Mouse (Mus musculus) liver, adult 2 months (tissue): ENCODE measurements around the gene Fam71a. TPM values are rescaled to one million over a fixed set of nuclear protein-coding genes. Genes with fewer than 3 reads are reported as not detected.

Source experiments
- DNase-seq: peaks from one replicate; pipeline ENCODE4 v3.0.0-alpha.2; 2011; ENCODE audit warnings: low read depth, low spot score; ENCODE audit errors: extremely low read depth
- H3K27ac ChIP-seq: fragments of 200-500 bp; replicated peaks from 2 replicates; pipeline ENCODE4 v1.5.1; 2012; ENCODE audit warnings: low read depth, mild to moderate bottlenecking, control low read depth, inconsistent platforms, low read length; ENCODE audit not compliant: insufficient read depth
- H3K27me3 ChIP-seq: fragments of 200-500 bp; 2 replicates; pipeline ENCODE4 v1.6.1; 2012; ENCODE audit warnings: mild to moderate bottlenecking, moderate library complexity, low read length, inconsistent platforms; ENCODE audit not compliant: control insufficient read depth, insufficient read depth
- H3K36me3 ChIP-seq: fragments of 200-500 bp; 2 replicates; pipeline ENCODE4 v1.6.1; 2012; ENCODE audit warnings: low read length, inconsistent platforms; ENCODE audit not compliant: control insufficient read depth, insufficient read depth
- H3K4me1 ChIP-seq: fragments of 200-500 bp; 2 replicates; pipeline ENCODE4 v1.6.1; 2011; ENCODE audit warnings: low read length; ENCODE audit not compliant: control insufficient read depth, insufficient read depth
- H3K4me3 ChIP-seq: fragments of 200-500 bp; 2 replicates; pipeline ENCODE4 v1.5.1; 2011; ENCODE audit warnings: low read depth, mild to moderate bottlenecking, control low read depth, low read length, moderate library complexity; ENCODE audit not compliant: insufficient read depth
- H3K79me2 ChIP-seq: fragments of 200-500 bp; 2 replicates; pipeline ENCODE4 v1.6.1; 2012; ENCODE audit warnings: inconsistent platforms, mild to moderate bottlenecking, low read length, moderate library complexity; ENCODE audit not compliant: control insufficient read depth, insufficient read depth
- H3K9ac ChIP-seq: fragments of 200-500 bp; 2 replicates; pipeline ENCODE4 v1.6.1; 2012; ENCODE audit warnings: low read depth, mild to moderate bottlenecking, control low read depth, inconsistent platforms, low read length
- CTCF ChIP-seq: fragments of 200-500 bp; IDR thresholded peaks from 2 replicates; pipeline ENCODE4 v1.5.1; 2011; ENCODE audit warnings: low read depth, low read length, control low read depth
- POLR2A ChIP-seq: fragments of 200-500 bp; IDR thresholded peaks from 2 replicates; pipeline ENCODE4 v1.6.1; 2011; ENCODE audit warnings: low read length, control low read depth; ENCODE audit not compliant: insufficient read depth; ENCODE audit errors: extremely low read depth
- WGBS: fragments of 180-500 bp; shearing (Covaris S2); methylation state at CpG from one replicate; pipeline ENCODE4 v1.1.7; 2018; 5-methylcytosine and 5-hydroxymethylcytosine counted together
- polyA plus RNA-seq: library from polyadenylated mRNA; depleted of rRNA; stranded (reverse); fragments of >200 nt; gene quantifications from 2 replicates; pipeline ENCODE4 v1.2.3, GENCODE M21; 2012
- total RNA-seq: library from RNA; depleted of rRNA; stranded (reverse); fragments of >200 nt; gene quantifications from 2 replicates; pipeline ENCODE4 v1.2.3, GENCODE M21; 2014

Gene Fam71a
- total and polyA plus RNA-seq, 2 experiments = not detected

- peak overlapping the region; percentile 19; the same call in 1 of the 2 replicates for H3K27ac ChIP-seq
- 0 out of 2 replicates have a peak, but pooled peaks cover 2% of the 10 kb centered on the region for H3K27me3 ChIP-seq
- WGBS = 4% methylated on average over 42 of the region's 42 CpGs
- H3K79me2 ChIP-seq = no peaks in the 10 kb centered on the region
- H3K4me1 ChIP-seq = peaks cover 13% of the 10 kb centered on the region
- H3K36me3 ChIP-seq = no peaks in the 10 kb centered on the region
- peak overlapping the region; percentile 70 for H3K9ac ChIP-seq
- H3K4me3 ChIP-seq = peak overlapping the region; percentile 56; the same call in 1 of the 2 replicates
- peak; percentile 43 for DNase-seq
- no peak for TF ChIP-seq POLR2A
- no peak for TF ChIP-seq CTCF
Observed at GRCm38 (mm10) chr1:191184066-191184815, 19.6 kb upstream of the Fam71a start.

GRCm38 (mm10) chr1:191183163-191184065 lies 18.8 kb upstream of the Fam71a start:
- 0 out of 2 replicates have a peak, but pooled peaks cover 2% of the 10 kb centered on the region for H3K27me3 ChIP-seq
- under 1% methylated on average over 67 of the region's 67 CpGs for WGBS
- DNase-seq = peak; percentile 95
- peak overlapping the region; percentile 87 for H3K9ac ChIP-seq
- H3K79me2 ChIP-seq = no peaks in the 10 kb centered on the region
- H3K27ac ChIP-seq = peak overlapping the region; percentile 68
- no peak for TF ChIP-seq CTCF
- TF ChIP-seq POLR2A = peak; percentile 99
- H3K36me3 ChIP-seq = no peaks in the 10 kb centered on the region
- peaks cover 15% of the 10 kb centered on the region for H3K4me1 ChIP-seq
- peak overlapping the region; percentile 65 for H3K4me3 ChIP-seq

GRCm38 (mm10) chr1:191182431-191183162 lies 18.0 kb upstream of the Fam71a start:
- TF ChIP-seq CTCF = peak; percentile 77
- TF ChIP-seq POLR2A = no peak
- Histone ChIP-seq H3K79me2 (no peaks in the 10 kb centered on the region), H3K9ac (peak overlapping the region; percentile 87), H3K27me3 (0 out of 2 replicates have a peak, but pooled peaks cover 2% of the 10 kb centered on the region), H3K27ac (peak overlapping the region; percentile 68), H3K4me1 (peaks cover 17% of the 10 kb centered on the region), H3K4me3 (peak overlapping the region; percentile 65), H3K36me3 (no peaks in the 10 kb centered on the region)
- WGBS = under 1% methylated on average over 61 of the region's 61 CpGs
- peak; percentile 77 for DNase-seq

- Histone ChIP-seq H3K79me2 (no peaks in the 10 kb centered on the region), H3K4me3 (no peak overlapping the region), H3K9ac (peak overlapping the region; percentile 87; the same call in 1 of the 2 replicates), H3K36me3 (no peaks in the 10 kb centered on the region), H3K27me3 (0 out of 2 replicates have a peak, but pooled peaks cover 2% of the 10 kb centered on the region), H3K4me1 (peaks cover 17% of the 10 kb centered on the region), H3K27ac (no peak overlapping the region)
- TF ChIP-seq POLR2A (no peak), CTCF (no peak)
- WGBS = 54% methylated on average over 12 of the region's 12 CpGs
- no peak for DNase-seq
Observed at GRCm38 (mm10) chr1:191181469-191182259, 17.0 kb upstream of the Fam71a start.

- WGBS = 65% methylated on average over 4 of the region's 4 CpGs
- TF ChIP-seq CTCF = no peak
- no peak for TF ChIP-seq POLR2A
- peak; percentile 22 for DNase-seq
- Histone ChIP-seq H3K4me3 (no peak overlapping the region), H3K79me2 (no peaks in the 10 kb centered on the region), H3K27ac (no peak overlapping the region), H3K9ac (no peak overlapping the region), H3K4me1 (peaks cover 15% of the 10 kb centered on the region), H3K27me3 (0 out of 2 replicates have a peak, but pooled peaks cover 2% of the 10 kb centered on the region), H3K36me3 (no peaks in the 10 kb centered on the region)
Observed at GRCm38 (mm10) chr1:191180397-191180796, 15.8 kb upstream of the Fam71a start.
